Mouse (Mus musculus) thymus, adult 2 months (tissue): ENCODE measurements at regions not wholly inside any gene's neighbourhood (a gene's known extent, or its start where the extent isn't known, plus 50 kb on each side); places are given as distances from the start of the nearest gene placed in this dataset.

ENCODE experiments used
- CTCF ChIP-seq: fragments of 200-500 bp; IDR thresholded peaks from 2 replicates; pipeline ENCODE4 v1.5.1; 2012; ENCODE audit warnings: mild to moderate bottlenecking, control low read depth, low read length, moderate library complexity, borderline replicate concordance; ENCODE audit not compliant: control insufficient read depth, poor library complexity, insufficient read depth; ENCODE audit errors: extremely low read depth
- POLR2A ChIP-seq: fragments of 200-500 bp; IDR thresholded peaks from 2 replicates; pipeline ENCODE4 v1.6.1; 2012; ENCODE audit warnings: mild to moderate bottlenecking, low read length, control low read depth, moderate library complexity; ENCODE audit not compliant: control insufficient read depth, poor library complexity, insufficient read depth; ENCODE audit errors: extremely low read depth

DNA sequence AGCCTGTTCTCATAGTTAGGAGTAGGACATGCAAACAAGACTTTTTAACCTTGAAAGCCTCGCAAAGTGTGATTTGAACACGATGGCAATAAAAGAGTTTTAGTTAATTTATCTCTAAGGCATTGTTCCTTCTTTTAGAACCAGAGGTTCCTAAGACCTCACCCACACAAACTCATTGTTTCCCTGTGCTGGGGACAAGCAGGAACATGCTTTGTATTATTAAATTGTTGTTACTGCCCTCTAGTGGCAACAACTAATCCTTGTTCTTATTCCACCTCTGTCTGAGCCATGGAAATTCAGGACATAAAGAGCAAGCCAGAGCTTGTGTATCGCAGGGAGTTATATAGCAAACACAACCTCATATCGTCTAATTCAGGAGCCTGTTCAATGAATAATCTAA lies 157.9 kb downstream of the Gm11146 start:
- TF ChIP-seq CTCF (no peak), POLR2A (no peak)
